Mouse (Mus musculus): Measurements from ENCODE around the gene Sugp2. TPM values are rescaled to one million over a fixed set of nuclear protein-coding genes. Genes with fewer than 3 reads are reported as not detected.

The Sugp2 gene
- total and polyA plus RNA-seq, 2 experiments = 5.3 to 12.4 TPM

GRCm38 (mm10) chr8:70282603-70283135, 48.6 kb downstream of the Sugp2 start, which contains the start of gene Homer3:
TSS of gene Homer3 (plus strand) at chr8:70282827.
- peak; percentile 68 for TF ChIP-seq CTCF (IDR thresholded peaks at IDR 0.05; ENCODE audit: low read depth, low read length)
- no peak for TF ChIP-seq POLR2A (IDR thresholded peaks at IDR 0.05; ENCODE audit: extremely low read depth, insufficient read depth, low read length)
- Histone ChIP-seq H3K79me2 (ENCODE audit: control insufficient read depth, insufficient read depth, low read length) (no peaks in the 10 kb centered on the region), H3K4me1 (ENCODE audit: control insufficient read depth, insufficient read depth, low read length) (no peaks in the 10 kb centered on the region), H3K27ac (replicated peaks; ENCODE audit: insufficient read depth, low read depth, low read length) (no peak within 1 kb of the TSS; the same call in 1 of the 2 replicates), H3K36me3 (ENCODE audit: control insufficient read depth, insufficient read depth, low read length) (no peaks in the 10 kb centered on the region), H3K27me3 (ENCODE audit: control insufficient read depth, insufficient read depth, low read length) (no peaks in the 10 kb centered on the region), H3K4me3 (ENCODE audit: insufficient read depth, low read depth, low read length) (peak within 1 kb of the TSS; percentile 85), H3K9ac (ENCODE audit: low read depth, low read length) (peak within 1 kb of the TSS; percentile 81)
- 3% methylated on average over 34 of the region's 36 CpGs for WGBS
- DNase-seq (ENCODE audit: extremely low read depth, low read depth, low spot score) = peak; percentile 58

- DNase-seq (ENCODE audit: extremely low read depth, low read depth, low spot score) = no peak
- TF ChIP-seq CTCF (IDR thresholded peaks at IDR 0.05; ENCODE audit: low read depth, low read length) (no peak), POLR2A (IDR thresholded peaks at IDR 0.05; ENCODE audit: extremely low read depth, insufficient read depth, low read length) (no peak)
- Histone ChIP-seq H3K9ac (ENCODE audit: low read depth, low read length) (peak overlapping the region; percentile 81), H3K4me1 (ENCODE audit: control insufficient read depth, insufficient read depth, low read length) (no peaks in the 10 kb centered on the region), H3K36me3 (ENCODE audit: control insufficient read depth, insufficient read depth, low read length) (no peaks in the 10 kb centered on the region), H3K27me3 (ENCODE audit: control insufficient read depth, insufficient read depth, low read length) (no peaks in the 10 kb centered on the region), H3K4me3 (ENCODE audit: insufficient read depth, low read depth, low read length) (peak overlapping the region; percentile 85), H3K79me2 (ENCODE audit: control insufficient read depth, insufficient read depth, low read length) (no peaks in the 10 kb centered on the region), H3K27ac (replicated peaks; ENCODE audit: insufficient read depth, low read depth, low read length) (no peak overlapping the region; the same call in 1 of the 2 replicates)
- WGBS = 7% methylated on average over 54 of the region's 55 CpGs
Observed at GRCm38 (mm10) chr8:70283136-70284077, 49.4 kb downstream of the Sugp2 start.

DNA sequence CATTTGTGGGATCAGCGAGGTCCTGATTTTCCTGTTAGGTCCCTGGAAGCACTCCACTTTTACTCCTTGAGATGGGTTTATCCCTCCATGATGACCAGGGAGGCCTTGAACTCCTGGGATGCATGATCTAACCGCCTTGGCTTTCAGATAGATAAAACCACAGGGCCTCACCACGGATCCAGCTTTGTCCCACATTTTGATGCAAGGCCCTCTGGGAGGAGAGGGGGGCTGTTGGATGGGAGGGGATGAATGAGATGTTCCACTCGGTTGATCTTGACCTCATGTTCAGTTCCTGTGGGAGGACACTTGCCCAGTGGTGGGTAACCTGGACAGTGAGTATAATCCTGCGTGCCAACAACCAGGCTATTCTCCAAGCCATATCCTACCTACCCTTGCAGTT, 50.4 kb downstream of the Sugp2 start:
- no peak overlapping the region for H3K9ac ChIP-seq (ENCODE audit: low read depth, low read length)
- H3K4me1 ChIP-seq (ENCODE audit: control insufficient read depth, insufficient read depth, low read length) = no peaks in the 10 kb centered on the region
- H3K79me2 ChIP-seq (ENCODE audit: control insufficient read depth, insufficient read depth, low read length) = no peaks in the 10 kb centered on the region
- no peak for TF ChIP-seq CTCF (IDR thresholded peaks at IDR 0.05; ENCODE audit: low read depth, low read length)
- TF ChIP-seq POLR2A (IDR thresholded peaks at IDR 0.05; ENCODE audit: extremely low read depth, insufficient read depth, low read length) = no peak
- H3K36me3 ChIP-seq (ENCODE audit: control insufficient read depth, insufficient read depth, low read length) = no peaks in the 10 kb centered on the region
- 87% methylated on average over 5 of the region's 5 CpGs for WGBS
- H3K27ac ChIP-seq (replicated peaks; ENCODE audit: insufficient read depth, low read depth, low read length) = no peak overlapping the region
- no peaks in the 10 kb centered on the region for H3K27me3 ChIP-seq (ENCODE audit: control insufficient read depth, insufficient read depth, low read length)
- DNase-seq (ENCODE audit: extremely low read depth, low read depth, low spot score) = no peak
- no peak overlapping the region for H3K4me3 ChIP-seq (ENCODE audit: insufficient read depth, low read depth, low read length)

DNA sequence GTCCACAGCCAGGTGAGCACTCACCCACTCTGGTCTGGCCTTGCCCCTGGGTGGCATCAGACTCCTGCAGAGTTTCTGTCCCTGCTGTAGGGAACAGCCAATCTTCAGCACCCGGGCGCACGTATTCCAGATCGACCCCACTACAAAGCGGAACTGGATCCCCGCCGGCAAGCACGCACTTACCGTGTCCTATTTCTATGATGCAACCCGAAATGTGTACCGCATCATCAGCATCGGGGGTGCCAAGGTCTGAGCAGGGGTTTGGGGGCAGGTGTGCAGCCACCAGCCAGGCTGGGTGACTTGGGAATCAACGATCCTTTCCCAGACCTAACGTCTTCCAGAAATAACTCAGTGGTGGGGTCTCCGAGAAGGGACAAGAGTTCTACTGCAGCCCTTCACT, 51.3 kb downstream of the Sugp2 start:
- Histone ChIP-seq H3K9ac (ENCODE audit: low read depth, low read length) (no peak overlapping the region), H3K4me1 (ENCODE audit: control insufficient read depth, insufficient read depth, low read length) (no peaks in the 10 kb centered on the region), H3K4me3 (ENCODE audit: insufficient read depth, low read depth, low read length) (no peak overlapping the region), H3K27ac (replicated peaks; ENCODE audit: insufficient read depth, low read depth, low read length) (no peak overlapping the region), H3K27me3 (ENCODE audit: control insufficient read depth, insufficient read depth, low read length) (no peaks in the 10 kb centered on the region), H3K36me3 (ENCODE audit: control insufficient read depth, insufficient read depth, low read length) (no peaks in the 10 kb centered on the region), H3K79me2 (ENCODE audit: control insufficient read depth, insufficient read depth, low read length) (no peaks in the 10 kb centered on the region)
- DNase-seq (ENCODE audit: extremely low read depth, low read depth, low spot score) = no peak
- TF ChIP-seq POLR2A (IDR thresholded peaks at IDR 0.05; ENCODE audit: extremely low read depth, insufficient read depth, low read length) (no peak), CTCF (IDR thresholded peaks at IDR 0.05; ENCODE audit: low read depth, low read length) (no peak)
- WGBS = 96% methylated on average over 15 of the region's 15 CpGs

GRCm38 (mm10) chr8:70286737-70287136, 52.7 kb downstream of the Sugp2 start:
- WGBS = 91% methylated on average over 8 of the region's 8 CpGs
- Histone ChIP-seq H3K4me3 (ENCODE audit: insufficient read depth, low read depth, low read length) (no peak overlapping the region), H3K79me2 (ENCODE audit: control insufficient read depth, insufficient read depth, low read length) (no peaks in the 10 kb centered on the region), H3K4me1 (ENCODE audit: control insufficient read depth, insufficient read depth, low read length) (no peaks in the 10 kb centered on the region), H3K9ac (ENCODE audit: low read depth, low read length) (no peak overlapping the region), H3K36me3 (ENCODE audit: control insufficient read depth, insufficient read depth, low read length) (no peaks in the 10 kb centered on the region), H3K27me3 (ENCODE audit: control insufficient read depth, insufficient read depth, low read length) (no peaks in the 10 kb centered on the region), H3K27ac (replicated peaks; ENCODE audit: insufficient read depth, low read depth, low read length) (no peak overlapping the region)
- TF ChIP-seq POLR2A (IDR thresholded peaks at IDR 0.05; ENCODE audit: extremely low read depth, insufficient read depth, low read length) (no peak), CTCF (IDR thresholded peaks at IDR 0.05; ENCODE audit: low read depth, low read length) (peak; percentile 63)
- no peak for DNase-seq (ENCODE audit: extremely low read depth, low read depth, low spot score)
